Mouse (Mus musculus): ENCODE measurements around the gene Apela.
A peak's percentile ranks its signal among the peaks of the same experiment; 100 is the strongest.
"Not testable (repeated sequence)": the region's sequence is repeated elsewhere in the genome, so short reads cannot be mapped to it uniquely, and the experiment has no call there.

Gene Apela

DNA sequence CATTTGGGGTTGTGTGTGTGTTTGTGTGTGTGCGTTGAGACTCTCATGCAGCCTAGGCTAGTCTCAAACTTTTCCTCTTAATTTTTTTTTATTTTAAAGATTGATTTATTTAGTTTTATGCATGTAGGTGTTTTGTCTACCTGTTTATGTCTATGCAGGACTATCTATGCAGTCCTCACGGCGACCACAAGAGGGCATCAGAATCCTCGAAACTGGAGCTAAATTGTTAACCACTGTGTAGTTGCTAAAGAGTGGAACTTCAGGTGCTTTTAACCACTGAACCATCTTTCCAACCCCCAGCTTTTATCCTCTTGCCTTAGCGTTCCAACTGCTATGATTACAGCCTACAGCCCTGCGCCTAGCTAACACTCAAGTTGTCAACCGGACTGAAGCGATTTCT, 14.7 kb downstream of the Apela start:
- DNase-seq (ENCODE audit: low read depth, low spot score), result peak; percentile 36

- no peak for DNase-seq (ENCODE audit: low read depth, low spot score)
These were observed 18.7 kb downstream of the Apela start, which contains the start of the genes Trim61 and Trim60 for GRCm38 (mm10) chr8:65018423-65018822. TSS of gene Trim61 (minus strand) at chr8:65018523. TSS of gene Trim60 (minus strand) at chr8:65018584.

- DNase-seq (ENCODE audit: low read depth, low spot score), result not testable (repeated sequence)
These were observed 29.5 kb downstream of the Apela start for GRCm38 (mm10) chr8:65007616-65008015.

DNA sequence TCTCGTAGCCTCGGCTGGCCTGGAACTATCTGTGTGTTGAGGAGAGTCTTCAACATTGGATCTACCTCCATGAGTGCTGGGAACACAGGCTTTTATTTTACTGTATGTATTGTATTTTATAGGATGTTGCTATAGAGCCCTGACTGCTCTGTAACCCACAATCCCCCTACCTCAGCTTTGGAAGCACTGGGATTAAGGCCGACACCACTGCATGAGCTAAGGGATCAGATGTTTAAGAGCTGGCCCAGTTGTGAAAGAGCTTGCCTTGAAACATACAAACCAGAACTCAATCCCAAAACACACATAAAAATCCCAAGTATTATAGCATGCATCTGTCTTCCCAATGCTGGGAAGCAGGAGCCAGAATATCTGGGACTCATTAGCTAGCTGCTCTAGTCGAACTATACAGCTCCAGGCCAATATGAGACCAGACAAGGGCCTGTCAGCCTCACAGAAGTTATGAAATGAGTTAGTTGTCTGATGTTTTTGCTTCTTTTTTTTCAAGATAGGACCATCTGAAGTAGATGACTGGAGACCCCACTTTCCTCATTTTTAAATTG, 38.2 kb downstream of the Apela start:
- DNase-seq (ENCODE audit: low read depth, low spot score), result no peak

DNA sequence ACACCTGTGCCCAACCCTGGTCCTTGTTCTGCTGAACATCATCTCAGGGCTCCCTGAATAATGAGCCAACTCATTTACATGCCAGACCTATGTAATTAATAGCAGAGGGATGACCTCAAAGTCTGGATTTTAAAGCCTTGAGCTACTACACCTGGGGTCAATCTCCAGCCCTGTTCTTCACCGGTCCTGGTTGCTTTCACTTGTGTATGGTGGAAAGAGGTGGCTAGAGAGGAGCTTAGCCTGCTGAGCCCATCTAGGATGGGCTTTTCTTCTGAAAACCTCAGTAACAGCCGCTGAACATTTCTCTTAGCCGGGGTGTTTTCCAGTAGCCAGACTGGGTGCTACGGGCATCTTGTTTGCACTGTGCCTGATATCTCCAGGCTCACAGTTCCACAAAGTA, 49.4 kb downstream of the Apela start, which contains the start of gene Trim75:
Trim75 (minus strand) TSS at position 101 of the 400 bp plus-strand sequence.
- no peak for DNase-seq (ENCODE audit: low read depth, low spot score)

GRCm38 (mm10) chr8:64983150-64983897, 53.8 kb downstream of the Apela start:
- no peak for DNase-seq (ENCODE audit: low read depth, low spot score)
